Mouse (Mus musculus) adipocyte (in vitro differentiated cells): ENCODE measurements around the gene Adamts18.
"Not testable (repeated sequence)": the region's sequence is repeated elsewhere in the genome, so short reads cannot be mapped to it uniquely, and the experiment has no call there.

ENCODE experiments used
- DNase-seq: peaks from one replicate; pipeline ENCODE4 v3.0.0-alpha.2; 2016; ENCODE audit warnings: low spot score

The Adamts18 gene

GRCm38 (mm10) chr8:113838211-113838610 lies 10.3 kb downstream of the Adamts18 start:
- no peak for DNase-seq

GRCm38 (mm10) chr8:113837570-113837915 lies 11.0 kb downstream of the Adamts18 start:
- no peak for DNase-seq

- DNase-seq = no peak
Measured at GRCm38 (mm10) chr8:113836892-113837569, 11.5 kb downstream of the Adamts18 start.

- no peak for DNase-seq
Measured at GRCm38 (mm10) chr8:113833644-113834043, 14.9 kb downstream of the Adamts18 start.

GRCm38 (mm10) chr8:113827270-113827669 lies 21.3 kb downstream of the Adamts18 start:
- DNase-seq = no peak

GRCm38 (mm10) chr8:113820983-113821587 lies 27.5 kb downstream of the Adamts18 start:
- no peak for DNase-seq

- no peak for DNase-seq
Measured at GRCm38 (mm10) chr8:113813966-113814365, 34.6 kb downstream of the Adamts18 start.

- DNase-seq = no peak
Measured at GRCm38 (mm10) chr8:113811521-113811920, 37.0 kb downstream of the Adamts18 start.

GRCm38 (mm10) chr8:113809929-113810328 lies 38.6 kb downstream of the Adamts18 start:
- DNase-seq = no peak

- no peak for DNase-seq
Measured at GRCm38 (mm10) chr8:113803830-113804611, 44.5 kb downstream of the Adamts18 start.

- DNase-seq = no peak
Measured at GRCm38 (mm10) chr8:113801551-113801950, 47.0 kb downstream of the Adamts18 start.

- not testable (repeated sequence) for DNase-seq
Measured at GRCm38 (mm10) chr8:113800556-113800955, 48.0 kb downstream of the Adamts18 start.

GRCm38 (mm10) chr8:113799550-113799949 lies 49.0 kb downstream of the Adamts18 start:
- DNase-seq = no peak

GRCm38 (mm10) chr8:113791856-113792255 lies 56.7 kb downstream of the Adamts18 start:
- no peak for DNase-seq

GRCm38 (mm10) chr8:113791061-113791460 lies 57.5 kb downstream of the Adamts18 start:
- DNase-seq = no peak

- DNase-seq = no peak
Measured at GRCm38 (mm10) chr8:113783711-113784110, 64.8 kb downstream of the Adamts18 start.

GRCm38 (mm10) chr8:113781554-113781953 lies 67.0 kb downstream of the Adamts18 start:
- DNase-seq = no peak

GRCm38 (mm10) chr8:113775361-113775760 lies 73.2 kb downstream of the Adamts18 start:
- DNase-seq = no peak

GRCm38 (mm10) chr8:113768861-113769410 lies 79.6 kb downstream of the Adamts18 start:
- no peak for DNase-seq

GRCm38 (mm10) chr8:113765121-113765520 lies 83.4 kb downstream of the Adamts18 start:
- no peak for DNase-seq

GRCm38 (mm10) chr8:113763592-113764355 lies 84.8 kb downstream of the Adamts18 start:
- no peak for DNase-seq

- DNase-seq = no peak
Measured at GRCm38 (mm10) chr8:113762101-113762500, 86.4 kb downstream of the Adamts18 start.
